Mouse (Mus musculus) frontal cortex, postnatal 10 days (tissue): ENCODE data around the gene Hes2.
A peak's percentile ranks its signal among the peaks of the same experiment; 100 is the strongest.

ENCODE experiments used
- DNase-seq, 2 experiments: peaks; one replicate each; pipeline ENCODE4 v3.0.0; 2022; ENCODE audit warnings: low spot score in 2 of 2, mixed read lengths in 1 of 2

Gene Hes2

GRCm38 (mm10) chr4:152160748-152161147 is 2.1 kb downstream of the Hes2 start:
- no peak for DNase-seq

- no peak for DNase-seq
Measured at GRCm38 (mm10) chr4:152161601-152162000, 2.9 kb downstream of the Hes2 start.

- DNase-seq: no peak
Measured at GRCm38 (mm10) chr4:152162748-152163147, 4.1 kb downstream of the Hes2 start.

- no peak for DNase-seq
Measured at GRCm38 (mm10) chr4:152165036-152165931, 6.6 kb downstream of the Hes2 start.

- no peak for DNase-seq
Measured at GRCm38 (mm10) chr4:152168052-152168451, 9.4 kb downstream of the Hes2 start.

GRCm38 (mm10) chr4:152169103-152169502 is 10.4 kb downstream of the Hes2 start:
- no peak for DNase-seq

GRCm38 (mm10) chr4:152170286-152170685 is 11.6 kb downstream of the Hes2 start:
- no peak for DNase-seq

GRCm38 (mm10) chr4:152171543-152171942 is 12.9 kb downstream of the Hes2 start:
- DNase-seq: no peak

GRCm38 (mm10) chr4:152173041-152173440 is 14.4 kb downstream of the Hes2 start:
- DNase-seq: peak in 1 of 2 experiments; percentile 78

GRCm38 (mm10) chr4:152173956-152174355 is 15.3 kb downstream of the Hes2 start:
- DNase-seq: no peak

GRCm38 (mm10) chr4:152176638-152177037 is 18.0 kb downstream of the Hes2 start:
- no peak for DNase-seq

- DNase-seq: no peak
Measured at GRCm38 (mm10) chr4:152177174-152177536, 18.5 kb downstream of the Hes2 start.

- peak; percentile 88 to 90 for DNase-seq
Measured at GRCm38 (mm10) chr4:152177537-152178343, 19.1 kb downstream of the Hes2 start, which contains the start of gene Acot7. Gene Acot7, plus strand, starts transcription at chr4:152178134.

GRCm38 (mm10) chr4:152178344-152178864 is 19.7 kb downstream of the Hes2 start:
- DNase-seq: peak; percentile 48 to 57

GRCm38 (mm10) chr4:152178916-152179705 is 20.4 kb downstream of the Hes2 start:
- no peak for DNase-seq

- no peak for DNase-seq
Measured at GRCm38 (mm10) chr4:152179946-152180660, 21.4 kb downstream of the Hes2 start.

GRCm38 (mm10) chr4:152182205-152182604 is 23.5 kb downstream of the Hes2 start:
- no peak for DNase-seq

GRCm38 (mm10) chr4:152184353-152185035 is 25.8 kb downstream of the Hes2 start:
- no peak for DNase-seq

GRCm38 (mm10) chr4:152185137-152185509 is 26.5 kb downstream of the Hes2 start:
- DNase-seq: no peak

- no peak for DNase-seq
Measured at GRCm38 (mm10) chr4:152185510-152186204, 27.0 kb downstream of the Hes2 start.
